Mouse (Mus musculus) CD4-positive helper T cell, adult 2 months (primary cell): ENCODE data around the gene Fcho1.

Experiments
- DNase-seq: peaks from one replicate; pipeline ENCODE4 v3.0.0-alpha.2; 2012; ENCODE audit warnings: low read depth, missing footprints, low spot score

Gene Fcho1

GRCm38 (mm10) chr8:71684701-71685100 lies 40.8 kb downstream of the Fcho1 start:
- no peak for DNase-seq

- no peak for DNase-seq
Observed at GRCm38 (mm10) chr8:71682832-71683231, 42.7 kb downstream of the Fcho1 start.

GRCm38 (mm10) chr8:71681369-71681915 lies 44.1 kb downstream of the Fcho1 start:
- no peak for DNase-seq

GRCm38 (mm10) chr8:71680471-71680870 lies 45.0 kb downstream of the Fcho1 start:
- DNase-seq: no peak

GRCm38 (mm10) chr8:71679550-71680168 lies 45.9 kb downstream of the Fcho1 start:
- DNase-seq: no peak

GRCm38 (mm10) chr8:71679116-71679515 lies 46.4 kb downstream of the Fcho1 start:
- DNase-seq: no peak

- no peak for DNase-seq
Observed at GRCm38 (mm10) chr8:71678216-71678615, 47.3 kb downstream of the Fcho1 start.

GRCm38 (mm10) chr8:71677555-71677954 lies 48.0 kb downstream of the Fcho1 start:
- no peak for DNase-seq

- DNase-seq: no peak
Observed at GRCm38 (mm10) chr8:71676803-71677202, 48.7 kb downstream of the Fcho1 start.

- DNase-seq: peak; percentile 93
Observed at GRCm38 (mm10) chr8:71676020-71676741, 49.3 kb downstream of the Fcho1 start, which contains the start of gene Jak3. Gene Jak3, plus strand, starts transcription at chr8:71676296.

GRCm38 (mm10) chr8:71675456-71676019 lies 50.0 kb downstream of the Fcho1 start:
- peak; percentile 53 for DNase-seq

- DNase-seq: no peak
Observed at GRCm38 (mm10) chr8:71674071-71674470, 51.4 kb downstream of the Fcho1 start.

- DNase-seq: no peak
Observed at GRCm38 (mm10) chr8:71672168-71672735, 53.3 kb downstream of the Fcho1 start.

GRCm38 (mm10) chr8:71671549-71671965 lies 54.0 kb downstream of the Fcho1 start, which contains the start of gene Unc13a:
Gene Unc13a, minus strand, starts transcription at chr8:71671757.
- peak; percentile 91 for DNase-seq

- peak; percentile 79 for DNase-seq
Observed at GRCm38 (mm10) chr8:71670621-71671548, 54.6 kb downstream of the Fcho1 start.

GRCm38 (mm10) chr8:71670198-71670597 lies 55.3 kb downstream of the Fcho1 start:
- no peak for DNase-seq

GRCm38 (mm10) chr8:71668220-71668975 lies 57.1 kb downstream of the Fcho1 start:
- peak; percentile 84 for DNase-seq

GRCm38 (mm10) chr8:71667256-71667655 lies 58.3 kb downstream of the Fcho1 start:
- no peak for DNase-seq

- DNase-seq: no peak
Observed at GRCm38 (mm10) chr8:71666855-71667254, 58.7 kb downstream of the Fcho1 start.
